Mouse (Mus musculus) spleen, postnatal 36 days (tissue): ENCODE results near the gene Nsun3.
"Not testable (repeated sequence)": the region's sequence is repeated elsewhere in the genome, so short reads cannot be mapped to it uniquely, and the experiment has no call there.

ENCODE experiments used
- DNase-seq, 2 experiments: peaks; one replicate each; pipeline ENCODE4 v3.0.0; 2022; ENCODE audit warnings: low spot score in 2 of 2, mixed read lengths in 1 of 2

Nsun3 gene

GRCm38 (mm10) chr16:62753079-62753478 lies 33.5 kb downstream of the Nsun3 start:
- no peak for DNase-seq

- DNase-seq, result no peak
Observed at GRCm38 (mm10) chr16:62745875-62746274, 40.7 kb downstream of the Nsun3 start.

GRCm38 (mm10) chr16:62734359-62734758 lies 52.3 kb downstream of the Nsun3 start:
- no peak for DNase-seq

GRCm38 (mm10) chr16:62730291-62730690 lies 56.3 kb downstream of the Nsun3 start:
- no peak for DNase-seq

GRCm38 (mm10) chr16:62729846-62730245 lies 56.8 kb downstream of the Nsun3 start:
- DNase-seq, result no peak

- DNase-seq, result not testable (repeated sequence)
Observed at GRCm38 (mm10) chr16:62718255-62718654, 68.4 kb downstream of the Nsun3 start.

- no peak for DNase-seq
Observed at GRCm38 (mm10) chr16:62690436-62690835, 96.2 kb downstream of the Nsun3 start.

- no peak for DNase-seq
Observed at GRCm38 (mm10) chr16:62686073-62686472, 100.5 kb downstream of the Nsun3 start.

GRCm38 (mm10) chr16:62685494-62685893 lies 101.1 kb downstream of the Nsun3 start:
- DNase-seq, result no peak
